Mouse (Mus musculus) stomach, embryonic 14.5 days (tissue): Measurements from ENCODE around the gene Tatdn2. TPM values are rescaled to one million over a fixed set of nuclear protein-coding genes. Genes with fewer than 3 reads are reported as not detected.

Experiments
- ATAC-seq: fragments of 200-750 bp; cut with Nextera tagmentation; 2 replicates; pipeline ENCODE4 v1.8.0; 2017; ENCODE audit warnings: low read depth, moderate TSS enrichment; ENCODE audit not compliant: insufficient number of reproducible peaks, insufficient read depth, low FRiP score
- H3K27ac ChIP-seq: fragments of 300-500 bp; sonication (generic); 2 replicates; pipeline ENCODE4 v1.5.1; 2014; ENCODE audit warnings: mild to moderate bottlenecking, low read length, moderate library complexity, mixed read lengths
- H3K27me3 ChIP-seq: fragments of 300-500 bp; sonication (generic); 2 replicates; pipeline ENCODE4 v1.6.1; 2014; ENCODE audit warnings: low read length, control low read depth, mixed read lengths; ENCODE audit not compliant: control insufficient read depth, insufficient read depth
- H3K36me3 ChIP-seq: fragments of 300-500 bp; sonication (generic); 2 replicates; pipeline ENCODE4 v1.6.1; 2014; ENCODE audit warnings: mild to moderate bottlenecking, control low read depth, low read length, moderate library complexity, mixed read lengths; ENCODE audit not compliant: control insufficient read depth, insufficient read depth
- H3K4me1 ChIP-seq: fragments of 300-500 bp; sonication (generic); 2 replicates; pipeline ENCODE4 v1.6.1; 2014; ENCODE audit warnings: low read length, control low read depth, mixed read lengths; ENCODE audit not compliant: control insufficient read depth, insufficient read depth
- H3K4me2 ChIP-seq: fragments of 300-500 bp; sonication (generic); replicated peaks from 2 replicates; pipeline ENCODE4 v1.6.1; 2014; ENCODE audit warnings: low read depth, low read length, control low read depth
- H3K4me3 ChIP-seq: fragments of 300-500 bp; sonication (generic); 2 replicates; pipeline ENCODE4 v1.5.1; 2014; ENCODE audit warnings: low read depth, low read length, control low read depth
- H3K9ac ChIP-seq: fragments of 300-500 bp; sonication (generic); replicated peaks from 2 replicates; pipeline ENCODE4 v1.6.1; 2014; ENCODE audit warnings: low read depth, mild to moderate bottlenecking, control low read depth, low read length, moderate library complexity, mixed read lengths
- H3K9me3 ChIP-seq: fragments of 300-500 bp; sonication (generic); 2 replicates; pipeline ENCODE4 v1.6.1; 2016; ENCODE audit warnings: low read depth, low read length, control low read depth; ENCODE audit not compliant: control insufficient read depth
- WGBS: fragments of 180-500 bp; shearing (Covaris S2); extraction: QIAGEN DNeasy Blood & Tissue Kit; methylation state at CpG from one replicate; pipeline ENCODE4 v1.1.7; 2014; 5-methylcytosine and 5-hydroxymethylcytosine counted together
- polyA plus RNA-seq: library from polyadenylated mRNA; unstranded; fragments of >200 nt; fragmentation: Nextera tagmentation; extraction: Ambion mirVana; gene quantifications from 2 replicates; pipeline ENCODE4 v1.2.1, GENCODE M21; 2014

Tatdn2 gene
- polyA plus RNA-seq, 1 experiment from 2014 or later, result 1.4 TPM

DNA sequence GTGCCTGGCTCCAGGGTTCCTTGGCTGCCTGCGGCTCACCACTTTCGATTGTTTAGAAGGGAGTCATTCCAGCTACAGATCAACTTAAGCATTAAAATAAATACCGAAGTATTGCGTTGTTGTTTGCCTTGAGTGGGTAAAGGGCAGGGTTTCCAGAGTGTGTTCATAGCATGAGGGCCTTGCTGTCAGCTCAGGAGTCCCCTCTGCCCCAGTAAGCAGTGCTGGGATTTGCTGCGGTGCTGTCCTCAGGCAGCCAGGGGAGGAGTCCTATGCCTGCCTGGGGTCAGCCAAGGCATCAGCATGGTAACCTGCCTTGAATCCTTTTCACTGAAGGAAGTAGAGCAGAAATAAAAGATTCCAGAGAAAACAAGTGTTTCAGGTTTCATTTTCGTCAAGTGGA is 40.0 kb upstream of the Tatdn2 start:
- no peak overlapping the region for H3K9ac ChIP-seq
- H3K4me2 ChIP-seq, result no peak overlapping the region
- no peak overlapping the region for H3K4me3 ChIP-seq
- 65% methylated on average over 6 of the region's 6 CpGs for WGBS
- H3K9me3 ChIP-seq, result no peaks in the 10 kb centered on the region
- H3K36me3 ChIP-seq, result no peaks in the 10 kb centered on the region
- H3K27me3 ChIP-seq, result no peaks in the 10 kb centered on the region
- no peaks in the 10 kb centered on the region for H3K4me1 ChIP-seq
- peak overlapping the region; percentile 10; the same call in 1 of the 2 replicates for H3K27ac ChIP-seq
- no peak for ATAC-seq

DNA sequence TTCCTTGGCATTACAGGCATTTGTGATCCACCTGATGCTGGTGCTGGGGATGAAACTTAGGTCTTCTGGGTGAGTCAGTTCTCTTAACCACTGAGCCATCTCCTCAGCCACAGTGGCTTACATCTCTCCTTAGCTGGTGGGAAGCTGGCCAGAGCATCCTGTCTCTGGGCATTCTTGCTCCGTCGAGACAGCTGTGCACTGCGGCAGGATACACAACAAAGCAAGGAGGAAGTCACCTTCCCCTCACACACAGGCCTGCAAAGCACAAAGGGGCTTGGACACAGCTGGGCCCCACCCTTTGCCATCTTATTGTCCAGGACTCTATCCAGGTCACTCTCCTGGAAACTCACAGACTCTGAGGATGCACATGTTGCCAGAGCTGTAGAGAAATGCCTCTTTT is 38.6 kb upstream of the Tatdn2 start:
- Histone ChIP-seq H3K27ac (peak overlapping the region; percentile 33; the same call in 1 of the 2 replicates), H3K4me1 (no peaks in the 10 kb centered on the region), H3K9ac (no peak overlapping the region), H3K27me3 (no peaks in the 10 kb centered on the region), H3K9me3 (no peaks in the 10 kb centered on the region), H3K4me2 (no peak overlapping the region), H3K36me3 (no peaks in the 10 kb centered on the region), H3K4me3 (no peak overlapping the region)
- WGBS, result 56% methylated on average over 3 of the region's 3 CpGs
- no peak for ATAC-seq

DNA sequence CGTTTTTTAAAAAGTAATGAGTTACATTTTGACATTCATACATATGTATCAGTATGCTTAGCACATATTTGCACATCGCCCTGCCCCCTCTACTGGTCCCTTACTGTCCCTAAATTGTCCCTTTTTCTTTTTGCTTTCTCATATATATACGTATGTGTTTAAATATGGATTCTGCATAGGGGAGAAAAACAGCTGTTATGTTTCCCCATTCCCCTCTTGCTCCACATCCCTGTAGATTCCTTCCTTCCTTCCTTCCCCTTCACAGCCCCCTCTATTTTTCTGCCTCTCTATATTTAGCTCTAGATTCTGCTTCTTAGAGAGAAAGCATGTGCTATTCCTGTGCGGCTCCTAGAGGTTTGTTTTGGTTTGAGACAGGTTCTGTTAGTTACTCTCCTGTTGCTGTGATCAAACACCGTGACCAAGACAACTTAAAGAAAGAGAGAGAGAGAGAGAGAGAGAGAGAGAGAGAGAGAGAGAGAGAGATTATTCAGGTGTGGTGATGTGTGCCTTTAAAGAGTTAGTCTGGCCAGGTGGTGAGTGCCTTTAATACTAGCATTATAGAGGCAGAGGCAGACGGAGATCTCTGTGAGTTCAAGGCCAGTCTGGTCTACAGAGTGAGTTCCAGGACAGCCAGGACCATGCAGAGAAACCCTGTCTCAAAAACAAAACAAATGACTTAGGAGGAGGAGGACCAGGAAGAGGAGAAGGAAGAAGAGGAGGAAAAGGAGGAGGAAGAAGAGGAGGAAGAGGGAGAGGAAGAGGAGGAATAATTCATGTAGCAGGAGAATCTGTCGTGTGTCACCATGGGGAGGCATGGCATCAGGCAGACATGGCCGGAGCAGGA is 37.0 kb upstream of the Tatdn2 start:
- no peak overlapping the region for H3K27ac ChIP-seq

GRCm38 (mm10) chr6:113660492-113661352 is 36.1 kb upstream of the Tatdn2 start:
- no peaks in the 10 kb centered on the region for H3K27me3 ChIP-seq
- H3K4me3 ChIP-seq, result no peak overlapping the region
- H3K27ac ChIP-seq, result no peak overlapping the region
- H3K9ac ChIP-seq, result no peak overlapping the region
- H3K36me3 ChIP-seq, result no peaks in the 10 kb centered on the region
- H3K4me1 ChIP-seq, result no peaks in the 10 kb centered on the region
- H3K4me2 ChIP-seq, result no peak overlapping the region
- WGBS, result 58% methylated on average over 14 of the region's 14 CpGs
- no peak for ATAC-seq
- no peaks in the 10 kb centered on the region for H3K9me3 ChIP-seq

More for the DNA sequence above, 37.0 kb upstream of the Tatdn2 start:
- no peaks in the 10 kb centered on the region for H3K36me3 ChIP-seq
- H3K27me3 ChIP-seq, result no peaks in the 10 kb centered on the region
- 58% methylated on average over 8 of the region's 8 CpGs for WGBS
- H3K9me3 ChIP-seq, result no peaks in the 10 kb centered on the region
- no peaks in the 10 kb centered on the region for H3K4me1 ChIP-seq
- no peak overlapping the region for H3K9ac ChIP-seq
- no peak overlapping the region for H3K4me3 ChIP-seq
- ATAC-seq, result no peak
- no peak overlapping the region for H3K4me2 ChIP-seq

GRCm38 (mm10) chr6:113661353-113662241 is 35.3 kb upstream of the Tatdn2 start:
- Histone ChIP-seq H3K27me3 (no peaks in the 10 kb centered on the region), H3K4me2 (no peak overlapping the region), H3K9ac (no peak overlapping the region), H3K27ac (no peak overlapping the region), H3K9me3 (no peaks in the 10 kb centered on the region), H3K36me3 (no peaks in the 10 kb centered on the region), H3K4me3 (no peak overlapping the region), H3K4me1 (no peaks in the 10 kb centered on the region)
- 50% methylated on average over 12 of the region's 12 CpGs for WGBS
- ATAC-seq, result peak; percentile 36; the same call in 1 of the 2 replicates

DNA sequence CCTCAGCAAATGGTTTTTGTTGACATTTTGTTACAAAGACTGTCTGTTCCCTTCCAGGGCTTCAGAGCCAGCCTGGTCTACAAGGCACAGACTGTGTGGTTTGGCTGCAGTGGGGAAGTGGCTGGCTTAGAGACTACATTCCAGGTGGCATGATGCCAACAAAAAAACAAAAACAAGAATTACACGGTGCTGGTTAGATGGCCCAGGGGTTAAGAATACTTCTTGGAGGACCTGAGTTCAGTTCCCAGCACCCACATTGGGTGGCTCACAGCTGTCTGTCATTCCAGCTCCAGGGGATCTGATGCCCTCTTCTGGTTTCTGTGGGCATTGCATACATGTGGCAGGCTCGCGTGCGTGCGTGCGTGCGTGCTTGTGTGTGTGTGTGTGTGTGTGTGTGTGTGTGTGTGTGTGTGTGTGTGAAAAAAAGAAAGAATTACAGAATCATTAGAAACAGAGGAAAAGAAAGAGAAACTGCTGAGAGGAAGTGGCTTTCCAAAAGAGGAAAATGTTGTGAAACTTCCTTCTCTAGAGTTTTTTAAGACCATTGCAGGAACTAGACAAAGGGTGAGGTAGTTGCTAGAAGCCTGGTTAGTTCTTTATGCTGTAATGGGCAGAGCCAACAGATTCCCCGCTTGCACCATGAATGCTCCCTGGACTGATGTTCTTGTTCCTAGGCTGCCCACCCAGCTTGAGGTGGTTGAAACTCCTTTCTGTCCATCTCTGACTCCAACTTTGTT is 33.7 kb upstream of the Tatdn2 start:
- WGBS, result 93% methylated on average over 8 of the region's 8 CpGs
- no peak for ATAC-seq
- no peak overlapping the region for H3K27ac ChIP-seq

DNA sequence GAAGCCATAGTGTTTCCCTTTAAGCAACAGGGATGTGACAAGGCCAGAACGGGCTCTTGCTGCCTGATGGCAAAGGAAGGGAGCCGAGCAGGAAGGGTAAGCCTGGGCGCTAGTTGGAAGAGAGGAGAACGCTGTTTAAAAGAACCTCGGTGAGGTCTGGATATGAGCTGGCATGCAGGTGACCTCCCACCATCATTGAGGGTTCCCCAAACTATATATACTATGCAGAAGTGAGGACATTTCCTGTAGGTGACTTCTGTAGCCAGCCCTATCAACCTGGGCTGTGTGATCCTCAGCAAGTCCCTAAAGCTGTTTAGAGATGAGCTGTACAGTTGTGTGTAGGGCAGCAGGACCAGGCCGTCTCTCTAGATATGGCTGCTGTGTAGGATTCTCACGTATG is 32.5 kb upstream of the Tatdn2 start:
- Histone ChIP-seq H3K36me3 (no peaks in the 10 kb centered on the region), H3K9ac (no peak overlapping the region), H3K4me1 (0 out of 2 replicates have a peak, but pooled peaks cover 2% of the 10 kb centered on the region), H3K27me3 (no peaks in the 10 kb centered on the region), H3K4me3 (no peak overlapping the region), H3K4me2 (no peak overlapping the region), H3K27ac (no peak overlapping the region), H3K9me3 (no peaks in the 10 kb centered on the region)
- no peak for ATAC-seq
- WGBS, result 89% methylated on average over 7 of the region's 7 CpGs

More for the DNA sequence above, 33.7 kb upstream of the Tatdn2 start:
- Histone ChIP-seq H3K9ac (no peak overlapping the region), H3K4me3 (no peak overlapping the region), H3K36me3 (no peaks in the 10 kb centered on the region), H3K27me3 (no peaks in the 10 kb centered on the region), H3K4me2 (no peak overlapping the region), H3K9me3 (no peaks in the 10 kb centered on the region), H3K4me1 (no peaks in the 10 kb centered on the region)
